ENCODE assay signal across 18 mouse cellular contexts in genomic region chr7:110860129-110860528, GRCm38 (mm10). TPM values are rescaled to one million over a fixed set of nuclear protein-coding genes. Genes with fewer than 3 reads are reported as not detected.
DNase-seq lines count a peak whose midpoint lies in the region; ATAC-seq and TF ChIP-seq lines count a peak whose summit lies in the region.
"Had no signal": no experiment of that assay in that cellular context is flagged by ENCODE, and none has a peak within 500 bp of the region (broad histone marks: within the 10 kb centered on the region; RNA-seq: fewer than 3 reads in every experiment).

No protein-coding gene starts in this region.

- H3K9me3 ChIP-seq in heart, embryonic 15.5 days (replicated peaks): no peaks in the 10 kb centered on the region
- H3K9me3 ChIP-seq in heart, embryonic 11.5 days (replicated peaks; ENCODE audit: control insufficient read depth, low read length): no peaks in the 10 kb centered on the region
- no peaks in the 10 kb centered on the region for H3K9me3 ChIP-seq in lung, embryonic 14.5 days (ENCODE audit: low read depth, low read length)
- H3K9me3 ChIP-seq: embryonic facial prominence, embryonic 15.5 days; megakaryocyte, embryonic 14.5 days had no signal

- H3K36me3 ChIP-seq in heart, embryonic 15.5 days: no peaks in the 10 kb centered on the region
- H3K36me3 ChIP-seq in heart, embryonic 11.5 days (ENCODE audit: control insufficient read depth, insufficient read depth, low read length): no peaks in the 10 kb centered on the region
- no peaks in the 10 kb centered on the region for H3K36me3 ChIP-seq in lung, embryonic 14.5 days (ENCODE audit: insufficient read depth)
- H3K36me3 ChIP-seq: embryonic facial prominence, embryonic 15.5 days had no signal

- peak; percentile 63 for DNase-seq in lung, embryonic 14.5 days
- no peak for DNase-seq in spleen, adult 12 weeks (ENCODE audit: low spot score)
- no peak for DNase-seq in cerebellum, adult 18-20 months
- DNase-seq in right cerebral cortex, postnatal 25 days: no peak
- DNase-seq: adrenal gland, adult 8-10 months; cerebellum, postnatal 36 days; gastrocnemius, postnatal 36 days; kidney, postnatal 36 days had no signal

- no peak overlapping the region for H3K4me3 ChIP-seq in heart, embryonic 15.5 days
- no peak overlapping the region for H3K4me3 ChIP-seq in heart, embryonic 11.5 days (ENCODE audit: low read depth, low read length)
- H3K4me3 ChIP-seq in lung, embryonic 14.5 days (ENCODE audit: low read depth, low read length): no peak overlapping the region
- H3K4me3 ChIP-seq: embryonic facial prominence, embryonic 15.5 days; megakaryocyte, embryonic 14.5 days; myocyte had no signal

- H3K4me2 ChIP-seq in heart, embryonic 15.5 days: no peak overlapping the region
- H3K4me2 ChIP-seq in heart, embryonic 11.5 days: no peak overlapping the region
- peak overlapping the region; percentile 16; the same call in 1 of the 2 replicates for H3K4me2 ChIP-seq in lung, embryonic 14.5 days
- H3K4me2 ChIP-seq: embryonic facial prominence, embryonic 15.5 days had no signal

- peaks cover 10% of the 10 kb centered on the region for H3K4me1 ChIP-seq in heart, embryonic 15.5 days (replicated peaks)
- peaks cover 8% of the 10 kb centered on the region for H3K4me1 ChIP-seq in heart, embryonic 11.5 days (ENCODE audit: control insufficient read depth, insufficient read depth, low read length)
- H3K4me1 ChIP-seq in lung, embryonic 14.5 days (ENCODE audit: insufficient read depth): peaks cover 7% of the 10 kb centered on the region; the same call in 1 of the 2 replicates
- H3K4me1 ChIP-seq: embryonic facial prominence, embryonic 15.5 days had no signal

- no peak overlapping the region for H3K9ac ChIP-seq in heart, embryonic 15.5 days
- no peak overlapping the region for H3K9ac ChIP-seq in heart, embryonic 11.5 days (ENCODE audit: low read depth, low read length)
- H3K9ac ChIP-seq in lung, embryonic 14.5 days: no peak overlapping the region
- H3K9ac ChIP-seq: embryonic facial prominence, embryonic 15.5 days had no signal

- H3K27ac ChIP-seq in heart, embryonic 15.5 days: 0 out of 2 replicates have a peak overlapping the region, but pooled peaks have one; percentile 17
- no peak overlapping the region for H3K27ac ChIP-seq in heart, embryonic 11.5 days (ENCODE audit: low read depth, low read length)
- H3K27ac ChIP-seq in lung, embryonic 14.5 days (ENCODE audit: low read depth): peak overlapping the region; percentile 47; the same call in 1 of the 2 replicates
- H3K27ac ChIP-seq: embryonic facial prominence, embryonic 15.5 days had no signal

- no peak for TF ChIP-seq CTCF in lung, embryonic 14.5 days (IDR thresholded peaks at IDR 0.05; ENCODE audit: low read depth)

- H3K27me3 ChIP-seq in heart, embryonic 15.5 days: no peaks in the 10 kb centered on the region
- no peaks in the 10 kb centered on the region for H3K27me3 ChIP-seq in heart, embryonic 11.5 days (ENCODE audit: control insufficient read depth, insufficient read depth, low read length)
- H3K27me3 ChIP-seq in lung, embryonic 14.5 days (ENCODE audit: insufficient read depth, low read length): no peaks in the 10 kb centered on the region
- H3K27me3 ChIP-seq: CH12.LX; embryonic facial prominence, embryonic 15.5 days had no signal

- ATAC-seq in heart, embryonic 15.5 days (replicated peaks; ENCODE audit: insufficient number of reproducible peaks, insufficient read depth, low FRiP score, low read depth): no peak
- ATAC-seq in heart, embryonic 11.5 days (replicated peaks; ENCODE audit: insufficient number of reproducible peaks, low FRiP score, low TSS enrichment): no peak; the same call in 1 of the 2 replicates
- peak; percentile 82 for ATAC-seq in granulocyte monocyte progenitor cell, adult 5-6 weeks (replicated peaks; ENCODE audit: poor library complexity, severe bottlenecking)
- ATAC-seq in lung, embryonic 14.5 days (ENCODE audit: insufficient read depth): 0 out of 2 replicates have a peak, but pooled peaks have one; percentile 9
- peak; percentile 42; the same call in 1 of the 2 replicates for ATAC-seq in neutrophil, adult 5-6 weeks (ENCODE audit: extremely low read depth, insufficient number of reproducible peaks, low FRiP score, poor library complexity, severe bottlenecking)
- ATAC-seq: forebrain, embryonic 16.5 days; hindbrain, embryonic 16.5 days had no signal

- WGBS in heart, embryonic 15.5 days: 32% methylated on average over 5 of the region's 5 CpGs
- WGBS in heart, embryonic 11.5 days (ENCODE audit: insufficient replicate concordance): 25% methylated on average over 5 of the region's 5 CpGs
- 36% methylated on average over 5 of the region's 5 CpGs for WGBS in lung, embryonic 14.5 days

RNA-seq across cellular contexts. Expression of gene Lyve1, which starts 2.9 kb away (rescaled TPM):
- 11.9 and 13.2 TPM in 2 replicates for polyA plus RNA-seq in heart, embryonic 15.5 days (2015; fragmentation: Nextera tagmentation; extraction: Ambion mirVana)
- 3.1 and 3.4 TPM in 2 replicates for polyA plus RNA-seq in heart, embryonic 11.5 days (2014; fragmentation: Nextera tagmentation; extraction: Ambion mirVana)
- not detected in 2 replicates for total RNA-seq in granulocyte monocyte progenitor cell, adult 5-6 weeks (2014; fragmentation: Nextera tagmentation)
- not detected in 2 replicates for total RNA-seq in granulocyte monocyte progenitor cell, adult 5-6 weeks (2017)
- 33.8 and 37.6 TPM in 2 replicates for polyA plus RNA-seq in lung, embryonic 14.5 days (2014; fragmentation: Nextera tagmentation; extraction: Ambion mirVana)
- not detected in 2 replicates for total RNA-seq in neutrophil, adult 5-6 weeks (2017)
- total RNA-seq: CH12.LX had no signal
- polyA plus RNA-seq: myocyte had no signal

RNA-seq across cellular contexts. Expression of gene Rnf141, which starts 15.9 kb away (rescaled TPM):
- polyA plus RNA-seq in heart, embryonic 15.5 days (2015; fragmentation: Nextera tagmentation; extraction: Ambion mirVana): 30.0 and 31.0 TPM in 2 replicates
- polyA plus RNA-seq in heart, embryonic 11.5 days (2014; fragmentation: Nextera tagmentation; extraction: Ambion mirVana): 34.1 and 35.5 TPM in 2 replicates
- total RNA-seq in granulocyte monocyte progenitor cell, adult 5-6 weeks (2014; fragmentation: Nextera tagmentation): 19.0 and 33.8 TPM in 2 replicates
- total RNA-seq in granulocyte monocyte progenitor cell, adult 5-6 weeks (2017): 40.7 and 47.4 TPM in 2 replicates
- polyA plus RNA-seq in lung, embryonic 14.5 days (2014; fragmentation: Nextera tagmentation; extraction: Ambion mirVana): 37.1 and 39.1 TPM in 2 replicates
- 70.6 and 74.5 TPM in 2 replicates for total RNA-seq in neutrophil, adult 5-6 weeks (2017)

Comparison
In these comparisons a context has a peak if more than half of its experiments do, and no peak if none do; other contexts are left out.
1. ATAC-seq: peak in granulocyte monocyte progenitor cell, adult 5-6 weeks (single experiment), lung, embryonic 14.5 days (single experiment) and neutrophil, adult 5-6 weeks (single experiment); none in heart, embryonic 15.5 days (single experiment) and heart, embryonic 11.5 days (single experiment).